Mouse (Mus musculus) olfactory bulb, adult 2 months (tissue): ENCODE results near the gene Prkaa1. TPM values are rescaled to one million over a fixed set of nuclear protein-coding genes. Genes with fewer than 3 reads are reported as not detected.

Experiments
- H3K27ac ChIP-seq: fragments of 200-500 bp; 2 replicates; pipeline ENCODE4 v1.5.1; 2012; ENCODE audit warnings: low read depth, low read length; ENCODE audit not compliant: insufficient read depth
- H3K4me1 ChIP-seq: fragments of 200-500 bp; 2 replicates; pipeline ENCODE4 v1.6.1; 2012; ENCODE audit warnings: low read length; ENCODE audit not compliant: control insufficient read depth, insufficient read depth
- H3K4me3 ChIP-seq: fragments of 200-500 bp; 2 replicates; pipeline ENCODE4 v1.5.1; 2012; ENCODE audit warnings: mild to moderate bottlenecking, low read depth, low read length, moderate library complexity; ENCODE audit not compliant: insufficient read depth
- CTCF ChIP-seq: fragments of 200-500 bp; IDR thresholded peaks from 2 replicates; pipeline ENCODE4 v1.5.1; 2012; ENCODE audit warnings: low read depth, mild to moderate bottlenecking, low read length, moderate library complexity; ENCODE audit not compliant: insufficient read depth
- POLR2A ChIP-seq: fragments of 200-500 bp; IDR thresholded peaks from 2 replicates; pipeline ENCODE4 v1.6.1; 2012; ENCODE audit warnings: mild to moderate bottlenecking, low read depth, low read length, moderate library complexity; ENCODE audit not compliant: insufficient read depth
- WGBS: fragments of 180-500 bp; shearing (Covaris S2); methylation state at CpG from one replicate; pipeline ENCODE4 v1.1.7; 2018; 5-methylcytosine and 5-hydroxymethylcytosine counted together
- polyA plus RNA-seq: library from polyadenylated mRNA; stranded (reverse); fragments of >200 nt; gene quantifications from 2 replicates; pipeline ENCODE4 v1.2.4, GENCODE M21; 2012; ENCODE audit warnings: low replicate concordance; ENCODE audit not compliant: missing spikeins, insufficient read depth, insufficient read length

Prkaa1 gene
- polyA plus RNA-seq, 1 experiment, result not detected

- TF ChIP-seq POLR2A, result no peak
- TF ChIP-seq CTCF, result no peak
- Histone ChIP-seq H3K27ac (no peak overlapping the region), H3K4me1 (peaks cover 19% of the 10 kb centered on the region), H3K4me3 (no peak overlapping the region)
- WGBS, result 44% methylated on average over 5 of the region's 5 CpGs
Measured at GRCm38 (mm10) chr15:5155093-5155492, 11.4 kb downstream of the Prkaa1 start.

GRCm38 (mm10) chr15:5156355-5156754 lies 12.7 kb downstream of the Prkaa1 start:
- Histone ChIP-seq H3K4me1 (peaks cover 19% of the 10 kb centered on the region), H3K27ac (no peak overlapping the region), H3K4me3 (no peak overlapping the region)
- no peak for TF ChIP-seq POLR2A
- TF ChIP-seq CTCF, result no peak
- 57% methylated on average over 4 of the region's 4 CpGs for WGBS

GRCm38 (mm10) chr15:5157386-5157785 lies 13.7 kb downstream of the Prkaa1 start:
- H3K4me3 ChIP-seq, result no peak overlapping the region
- TF ChIP-seq CTCF, result no peak
- TF ChIP-seq POLR2A, result no peak
- H3K4me1 ChIP-seq, result peaks cover 19% of the 10 kb centered on the region
- H3K27ac ChIP-seq, result no peak overlapping the region
- WGBS, result 62% methylated on average over 1 of the region's 1 CpGs

- peaks cover 19% of the 10 kb centered on the region for H3K4me1 ChIP-seq
- 73% methylated on average over 6 of the region's 6 CpGs for WGBS
Measured at GRCm38 (mm10) chr15:5158827-5159226, 15.2 kb downstream of the Prkaa1 start.

GRCm38 (mm10) chr15:5165121-5165773 lies 21.6 kb downstream of the Prkaa1 start:
- TF ChIP-seq CTCF, result no peak
- 88% methylated on average over 12 of the region's 12 CpGs for WGBS
- no peak overlapping the region for H3K4me3 ChIP-seq

More at GRCm38 (mm10) chr15:5158827-5159226, 15.2 kb downstream of the Prkaa1 start:
- H3K4me3 ChIP-seq, result no peak overlapping the region
- no peak for TF ChIP-seq POLR2A
- TF ChIP-seq CTCF, result no peak
- H3K27ac ChIP-seq, result no peak overlapping the region

GRCm38 (mm10) chr15:5173217-5173820 lies 29.7 kb downstream of the Prkaa1 start:
- WGBS, result 90% methylated on average over 12 of the region's 12 CpGs
- H3K27ac ChIP-seq, result no peak overlapping the region
- H3K4me1 ChIP-seq, result no peaks in the 10 kb centered on the region
- no peak overlapping the region for H3K4me3 ChIP-seq
- TF ChIP-seq POLR2A, result no peak
- TF ChIP-seq CTCF, result no peak

More at GRCm38 (mm10) chr15:5165121-5165773, 21.6 kb downstream of the Prkaa1 start:
- Histone ChIP-seq H3K4me1 (no peaks in the 10 kb centered on the region), H3K27ac (no peak overlapping the region)

GRCm38 (mm10) chr15:5184668-5185330 lies 41.1 kb downstream of the Prkaa1 start:
- TF ChIP-seq CTCF (no peak), POLR2A (no peak)
- Histone ChIP-seq H3K4me3 (peak overlapping the region; percentile 89), H3K27ac (no peak overlapping the region), H3K4me1 (peaks cover 4% of the 10 kb centered on the region; the same call in 1 of the 2 replicates)
- 39% methylated on average over 10 of the region's 11 CpGs for WGBS

- H3K4me1 ChIP-seq, result peaks cover 4% of the 10 kb centered on the region; the same call in 1 of the 2 replicates
- under 1% methylated on average over 55 of the region's 55 CpGs for WGBS
- H3K4me3 ChIP-seq, result peak within 1 kb of the TSS; percentile 89
- peak within 1 kb of the TSS; percentile 78 for H3K27ac ChIP-seq
- no peak for TF ChIP-seq POLR2A
- no peak for TF ChIP-seq CTCF
Measured at GRCm38 (mm10) chr15:5185366-5186292, 42.0 kb downstream of the Prkaa1 start, which contains the start of gene Ttc33. TSS of gene Ttc33 (plus strand) at chr15:5185525.
